Mouse (Mus musculus) bone marrow, adult 2 months (tissue): ENCODE results near the gene E4f1.

Experiments used
- CTCF ChIP-seq: fragments of 200-500 bp; IDR thresholded peaks from 2 replicates; pipeline ENCODE4 v1.5.1; 2011; ENCODE audit warnings: low read length, control low read depth; ENCODE audit not compliant: control insufficient read depth, insufficient read depth
- POLR2A ChIP-seq: fragments of 200-500 bp; IDR thresholded peaks from 2 replicates; pipeline ENCODE4 v1.6.1; 2011; ENCODE audit warnings: low read depth, mild to moderate bottlenecking, control low read depth, low read length, borderline replicate concordance; ENCODE audit not compliant: control insufficient read depth

DNA sequence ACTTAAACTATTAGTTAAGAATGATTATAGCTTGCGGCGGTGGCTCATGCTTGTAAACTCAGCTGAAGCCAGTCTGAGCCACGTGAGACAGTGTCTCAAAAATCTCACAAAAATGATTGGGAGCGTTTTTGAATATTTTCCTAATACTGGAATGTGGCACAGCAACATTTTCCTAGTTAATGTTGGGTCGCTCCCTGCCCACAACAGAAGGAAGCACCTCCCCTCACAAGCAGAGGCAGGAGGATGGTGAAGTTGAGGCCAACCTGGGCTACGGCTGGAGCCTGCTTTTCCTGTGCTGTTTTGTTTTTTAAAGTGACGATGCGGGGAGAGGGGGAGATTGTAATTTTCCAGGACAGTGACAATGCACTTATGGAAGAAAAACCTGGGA, 42.9 kb downstream of the E4f1 start:
- no peak for TF ChIP-seq CTCF
- TF ChIP-seq POLR2A: no peak
